17 mouse cellular contexts compared by ENCODE assay signal in the genomic region with DNA sequence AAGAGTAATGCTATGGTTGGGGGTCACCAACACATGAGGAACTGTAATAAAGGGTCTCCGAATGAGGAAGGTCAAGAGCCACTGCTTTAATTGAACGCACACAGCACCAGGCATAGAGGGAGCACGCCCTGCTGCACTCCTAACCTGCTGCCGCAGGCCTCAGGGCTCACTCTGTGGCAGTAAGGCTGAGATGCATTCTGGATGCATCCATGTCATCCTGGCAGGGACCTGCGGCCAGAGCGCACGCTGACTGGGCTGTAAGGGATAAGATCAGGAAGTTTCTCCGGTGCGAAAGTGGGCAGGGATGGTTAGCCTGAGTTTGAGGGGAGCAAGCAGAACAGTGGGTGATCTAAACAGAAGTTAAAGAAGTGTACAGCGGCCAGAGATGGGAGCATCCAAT. TPM values are rescaled to one million over a fixed set of nuclear protein-coding genes. Genes with fewer than 3 reads are reported as not detected.
DNase-seq lines count a peak whose midpoint lies in the region; ATAC-seq and TF ChIP-seq lines count a peak whose summit lies in the region.
"Had no signal": no experiment of that assay in that cellular context is flagged by ENCODE, and none has a peak within 500 bp of the region (broad histone marks: within the 10 kb centered on the region; RNA-seq: fewer than 3 reads in every experiment).

No protein-coding gene starts in this region.

- H3K9ac ChIP-seq in forebrain, embryonic 11.5 days (ENCODE audit: low read length): no peak overlapping the region; the same call in 1 of the 2 replicates
- H3K9ac ChIP-seq in forebrain, postnatal 0 days: no peak overlapping the region
- no peak overlapping the region for H3K9ac ChIP-seq in hindbrain, embryonic 14.5 days
- H3K9ac ChIP-seq in neural tube, embryonic 15.5 days (replicated peaks): no peak overlapping the region
- H3K9ac ChIP-seq: embryonic facial prominence, embryonic 13.5 days had no signal

- intact Hi-C loops in left cerebral cortex, adult 2 months (cut with DNase I): no loop called here
- intact Hi-C loops in left cerebral cortex, postnatal 4 days (cut with DNase I): no loop called here

- WGBS in forebrain, embryonic 11.5 days: 79% methylated on average over 10 of the region's 10 CpGs
- WGBS in forebrain, postnatal 0 days: 79% methylated on average over 10 of the region's 10 CpGs
- 76% methylated on average over 10 of the region's 10 CpGs for WGBS in hindbrain, embryonic 14.5 days
- 86% methylated on average over 10 of the region's 10 CpGs for WGBS in neural tube, embryonic 15.5 days

- no peaks in the 10 kb centered on the region for H3K27me3 ChIP-seq in forebrain, embryonic 11.5 days (ENCODE audit: control insufficient read depth, insufficient read depth, low read length)
- no peaks in the 10 kb centered on the region for H3K27me3 ChIP-seq in forebrain, postnatal 0 days (ENCODE audit: insufficient read depth, low read length)
- H3K27me3 ChIP-seq in hindbrain, embryonic 14.5 days (ENCODE audit: control insufficient read depth, insufficient read depth, low read length): no peaks in the 10 kb centered on the region
- H3K27me3 ChIP-seq in neural tube, embryonic 15.5 days (replicated peaks): no peaks in the 10 kb centered on the region

- peak; percentile 39 for DNase-seq in forebrain, embryonic 11.5 days (ENCODE audit: low spot score)
- DNase-seq in forebrain, postnatal 0 days: no peak
- no peak for DNase-seq in left cerebral cortex, adult 2 months (ENCODE audit: extremely low spot score in 1 of 2, low spot score in 2 of 2)
- DNase-seq in left cerebral cortex, postnatal 4 days: no peak
- no peak for DNase-seq in hindbrain, embryonic 14.5 days (ENCODE audit: low spot score)
- no peak for DNase-seq in ovary, postnatal 36 days (ENCODE audit: low spot score)
- DNase-seq: gastrocnemius, postnatal 14 days; heart, adult 18-20 months; kidney, adult 11 months; kidney, postnatal 10 days; lung, adult 18-20 months; lung, postnatal 14 days; right cerebral cortex, postnatal 25 days; thymus, postnatal 36 days had no signal

- H3K4me1 ChIP-seq in forebrain, embryonic 11.5 days (replicated peaks; ENCODE audit: control insufficient read depth, insufficient read depth, low read length): peaks cover 26% of the 10 kb centered on the region
- peaks cover 22% of the 10 kb centered on the region for H3K4me1 ChIP-seq in forebrain, postnatal 0 days (ENCODE audit: insufficient read depth)
- H3K4me1 ChIP-seq in hindbrain, embryonic 14.5 days (replicated peaks; ENCODE audit: control insufficient read depth, insufficient read depth, low read length): peaks cover 63% of the 10 kb centered on the region
- peaks cover 93% of the 10 kb centered on the region for H3K4me1 ChIP-seq in neural tube, embryonic 15.5 days

- no peak overlapping the region for H3K4me3 ChIP-seq in forebrain, embryonic 11.5 days (ENCODE audit: low read depth, low read length)
- H3K4me3 ChIP-seq in forebrain, postnatal 0 days (ENCODE audit: low read depth, low read length): no peak overlapping the region
- H3K4me3 ChIP-seq in left cerebral cortex, adult 2 months: no peak overlapping the region
- no peak overlapping the region for H3K4me3 ChIP-seq in hindbrain, embryonic 14.5 days (replicated peaks; ENCODE audit: low read length)
- H3K4me3 ChIP-seq in neural tube, embryonic 15.5 days (replicated peaks): no peak overlapping the region
- H3K4me3 ChIP-seq: embryonic facial prominence, embryonic 13.5 days had no signal

- no peaks in the 10 kb centered on the region for H3K9me3 ChIP-seq in forebrain, embryonic 11.5 days (ENCODE audit: control insufficient read depth, low read length)
- H3K9me3 ChIP-seq in forebrain, postnatal 0 days (ENCODE audit: low read length): no peaks in the 10 kb centered on the region
- H3K9me3 ChIP-seq in hindbrain, embryonic 14.5 days (ENCODE audit: control insufficient read depth, low read length): no peaks in the 10 kb centered on the region
- H3K9me3 ChIP-seq in neural tube, embryonic 15.5 days (replicated peaks): no peaks in the 10 kb centered on the region
- H3K9me3 ChIP-seq: embryonic facial prominence, embryonic 13.5 days had no signal

- H3K4me2 ChIP-seq in forebrain, embryonic 11.5 days (ENCODE audit: low read depth, low read length, severe bottlenecking): no peak overlapping the region
- H3K4me2 ChIP-seq in forebrain, postnatal 0 days (ENCODE audit: low read depth): no peak overlapping the region
- no peak overlapping the region for H3K4me2 ChIP-seq in hindbrain, embryonic 14.5 days (replicated peaks)
- H3K4me2 ChIP-seq in neural tube, embryonic 15.5 days: no peak overlapping the region
- H3K4me2 ChIP-seq: embryonic facial prominence, embryonic 13.5 days; liver, embryonic 11.5 days had no signal

- no peak overlapping the region for H3K27ac ChIP-seq in forebrain, embryonic 11.5 days (ENCODE audit: low read depth, low read length)
- H3K27ac ChIP-seq in forebrain, postnatal 0 days (ENCODE audit: low read depth, low read length): no peak overlapping the region
- peak overlapping the region; percentile 84 for H3K27ac ChIP-seq in left cerebral cortex, adult 2 months
- peak overlapping the region; percentile 64; the same call in 1 of the 2 replicates for H3K27ac ChIP-seq in hindbrain, embryonic 14.5 days
- H3K27ac ChIP-seq in neural tube, embryonic 15.5 days (replicated peaks): peak overlapping the region; percentile 70
- H3K27ac ChIP-seq: embryonic facial prominence, embryonic 13.5 days had no signal

- H3K36me3 ChIP-seq in forebrain, embryonic 11.5 days (ENCODE audit: control insufficient read depth, insufficient read depth, low read length): no peaks in the 10 kb centered on the region
- no peaks in the 10 kb centered on the region for H3K36me3 ChIP-seq in forebrain, postnatal 0 days (ENCODE audit: insufficient read depth)
- no peaks in the 10 kb centered on the region for H3K36me3 ChIP-seq in hindbrain, embryonic 14.5 days (replicated peaks; ENCODE audit: control insufficient read depth, insufficient read depth)
- H3K36me3 ChIP-seq in neural tube, embryonic 15.5 days: no peaks in the 10 kb centered on the region
- H3K36me3 ChIP-seq: embryonic facial prominence, embryonic 13.5 days had no signal

- no peak for ATAC-seq in forebrain, embryonic 11.5 days (replicated peaks; ENCODE audit: low FRiP score)
- no peak for ATAC-seq in forebrain, postnatal 0 days
- ATAC-seq in hindbrain, embryonic 14.5 days (ENCODE audit: low FRiP score): no peak
- ATAC-seq in neural tube, embryonic 15.5 days (ENCODE audit: low FRiP score): no peak

- no peak for TF ChIP-seq CTCF in forebrain, postnatal 0 days (IDR thresholded peaks at IDR 0.05; ENCODE audit: low read depth)
- TF ChIP-seq CTCF in left cerebral cortex, adult 2 months (IDR thresholded peaks at IDR 0.05): no peak

RNA-seq across cellular contexts. Expression of gene Coro2b, which starts 17.5 kb away (rescaled TPM):
- 24.0 and 26.5 TPM in 2 replicates for polyA plus RNA-seq in forebrain, embryonic 11.5 days (2014; fragmentation: Nextera tagmentation; extraction: Ambion mirVana)
- total RNA-seq in forebrain, postnatal 0 days (2014; rRNA removed): 43.3 and 53.2 TPM in 2 replicates
- polyA plus RNA-seq in forebrain, postnatal 0 days (2015; fragmentation: Nextera tagmentation; extraction: Ambion mirVana): 24.7 and 31.6 TPM in 2 replicates
- 100 to 1,000 TPM; 178 to 185 TPM for total RNA-seq in left cerebral cortex, adult 2 months (2021)
- 10 to 100 TPM; 91.2 to 95.5 TPM for total RNA-seq in left cerebral cortex, postnatal 4 days (2021)
- polyA plus RNA-seq in hindbrain, embryonic 14.5 days (2014; fragmentation: Nextera tagmentation; extraction: Ambion mirVana): 35.8 and 38.5 TPM in 2 replicates
- 34.3 and 38.2 TPM in 2 replicates for polyA plus RNA-seq in neural tube, embryonic 15.5 days (2015; fragmentation: Nextera tagmentation; extraction: Ambion mirVana)

Comparison
In these comparisons a context has a peak if more than half of its experiments do, and no peak if none do; other contexts are left out.
1. H3K27ac ChIP-seq: peak in left cerebral cortex, adult 2 months (single experiment), hindbrain, embryonic 14.5 days (single experiment) and neural tube, embryonic 15.5 days (single experiment); none in forebrain, embryonic 11.5 days (single experiment) and forebrain, postnatal 0 days (single experiment).